Mouse (Mus musculus): ENCODE measurements around the gene Ifnb1. TPM values are rescaled to one million over a fixed set of nuclear protein-coding genes. Genes with fewer than 3 reads are reported as not detected.

Gene Ifnb1
- not detected for polyA plus RNA-seq (2012; fragmentation: generic; extraction: Trizol)

DNA sequence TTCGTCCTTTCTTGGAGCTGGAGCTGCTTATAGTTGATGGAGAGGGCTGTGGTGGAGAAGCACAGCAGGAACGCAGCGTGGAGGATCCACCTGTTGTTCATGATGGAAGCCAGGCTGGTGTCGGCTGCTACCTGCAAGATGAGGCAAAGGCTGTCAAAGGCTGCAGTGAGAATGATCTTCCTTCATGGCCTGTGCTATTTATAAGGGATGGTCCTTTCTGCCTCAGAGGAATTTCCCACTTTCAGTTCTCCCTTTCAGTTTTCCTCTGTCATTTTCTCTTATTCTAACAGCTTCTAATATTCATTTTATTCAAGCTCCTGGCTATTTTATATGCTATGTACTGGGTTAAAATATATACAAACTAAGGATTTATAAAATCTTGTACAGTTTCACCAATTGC, at the start of gene Ifnb1:
Gene Ifnb1 (minus strand): TSS at position 101 of the 400 bp plus-strand sequence.

DNA sequence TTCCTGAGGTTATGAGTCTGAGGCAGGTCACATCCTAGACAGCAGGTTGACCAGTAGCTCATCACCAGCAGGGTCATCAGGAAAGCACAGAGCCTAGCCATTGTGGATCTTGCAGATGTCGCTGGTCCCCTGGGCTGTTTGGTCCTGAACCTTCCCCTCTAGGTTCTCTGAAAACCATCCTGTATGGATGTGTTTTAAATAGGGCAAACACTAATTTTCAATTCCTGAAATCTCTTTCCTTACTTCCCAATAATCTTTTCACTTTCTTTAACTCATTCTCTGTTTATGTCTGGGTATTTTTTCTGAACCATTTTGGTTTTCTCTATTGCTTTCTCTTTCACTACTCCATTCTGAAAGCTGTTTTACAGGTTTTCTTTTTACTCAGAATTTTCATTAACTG, 49.1 kb upstream of the Ifnb1 start, which contains the start of gene Ifna14:
Gene Ifna14 (minus strand): TSS at position 101 of the 400 bp plus-strand sequence.

DNA sequence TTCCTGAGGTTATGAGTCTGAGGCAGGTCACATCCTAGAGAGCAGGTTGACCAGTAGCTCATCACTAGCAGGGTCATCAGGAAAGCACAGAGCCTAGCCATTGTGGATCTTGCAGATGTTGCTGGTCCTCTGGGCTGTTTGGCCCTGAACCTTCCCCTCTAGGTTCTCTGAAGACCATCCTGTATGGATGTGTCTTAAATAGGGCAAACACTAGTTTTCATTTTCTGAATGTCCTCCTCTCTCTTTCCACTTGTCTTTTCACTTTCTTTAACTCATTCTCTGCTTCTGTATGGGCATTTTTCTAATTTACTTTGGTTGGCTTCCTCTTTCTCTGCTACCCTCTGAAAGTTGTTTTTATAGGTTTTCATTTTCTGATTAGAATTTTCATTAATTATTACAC, 35.6 kb upstream of the Ifnb1 start, which contains the start of gene Ifna15:
Gene Ifna15 (minus strand): TSS at position 101 of the 400 bp plus-strand sequence.

Other genes starting within 250 kb of the Ifnb1 start
- gene Hacd4, start 83.8 kb downstream of the Ifnb1 start, polyA plus RNA-seq (2012; fragmentation: generic; extraction: Trizol) = 10 to 100 TPM in 1 of 2 experiments, 1 to 10 TPM in 1; 2.9 to 11.5 TPM
- gene Ifna15, start 35.5 kb upstream of the Ifnb1 start, polyA plus RNA-seq (2012; fragmentation: generic; extraction: Trizol) = not detected
- not detected for gene Ifna14, start 49.0 kb upstream of the Ifnb1 start, polyA plus RNA-seq (2012; fragmentation: generic; extraction: Trizol)
- not detected for gene Ifna9, start 69.6 kb upstream of the Ifnb1 start, polyA plus RNA-seq (2012; fragmentation: generic; extraction: Trizol)
- gene Ifna12, start 80.6 kb upstream of the Ifnb1 start, polyA plus RNA-seq (2012; fragmentation: generic; extraction: Trizol) = not detected
- gene C87499, start 111.6 kb upstream of the Ifnb1 start, polyA plus RNA-seq (2012; fragmentation: generic; extraction: Trizol) = not detected
- gene Ifna13, start 121.7 kb upstream of the Ifnb1 start, polyA plus RNA-seq (2012; fragmentation: generic; extraction: Trizol) = not detected
- gene Ifna16, start 154.2 kb upstream of the Ifnb1 start, polyA plus RNA-seq (2012; fragmentation: generic; extraction: Trizol) = not detected
- not detected for gene Ifna2, start 161.1 kb upstream of the Ifnb1 start, polyA plus RNA-seq (2012; fragmentation: generic; extraction: Trizol)
- gene Ifnab, start 168.6 kb upstream of the Ifnb1 start, polyA plus RNA-seq (2012; fragmentation: generic; extraction: Trizol) = under 1 TPM in 1 of 2 experiments, not detected in 1; 0.05 TPM
- gene Gm26566, start 199.0 kb upstream of the Ifnb1 start, polyA plus RNA-seq (2012; fragmentation: generic; extraction: Trizol) = 1 to 10 TPM in 1 of 2 experiments, under 1 TPM in 1; 0.08 to 1.1 TPM
- 10 to 100 TPM in 1 of 2 experiments, 1 to 10 TPM in 1; 1.1 to 12.5 TPM for gene Klhl9, start 199.7 kb upstream of the Ifnb1 start, polyA plus RNA-seq (2012; fragmentation: generic; extraction: Trizol)
- gene Gm13271, start 232.1 kb upstream of the Ifnb1 start, polyA plus RNA-seq (2012; fragmentation: generic; extraction: Trizol) = not detected
- gene Gm13283, start 237.3 kb upstream of the Ifnb1 start, polyA plus RNA-seq (2012; fragmentation: generic; extraction: Trizol) = not detected